Mouse (Mus musculus): ENCODE measurements at regions not wholly inside any gene's neighbourhood (a gene's known extent, or its start where the extent isn't known, plus 50 kb on each side); places are given as distances from the start of the nearest gene placed in this dataset.
"Not testable (repeated sequence)": the region's sequence is repeated elsewhere in the genome, so short reads cannot be mapped to it uniquely, and the experiment has no call there.

- DNase-seq: no peak
Observed at GRCm38 (mm10) chr1:47299311-47299710, 406.7 kb upstream of the Slc39a10 start.

GRCm38 (mm10) chr1:47285639-47286038 lies 393.0 kb upstream of the Slc39a10 start:
- no peak for DNase-seq

GRCm38 (mm10) chr1:47278321-47279020 lies 385.8 kb upstream of the Slc39a10 start:
- no peak for DNase-seq

- DNase-seq: peak; percentile 16 to 23
Observed at GRCm38 (mm10) chr1:47277839-47278238, 385.2 kb upstream of the Slc39a10 start.

DNA sequence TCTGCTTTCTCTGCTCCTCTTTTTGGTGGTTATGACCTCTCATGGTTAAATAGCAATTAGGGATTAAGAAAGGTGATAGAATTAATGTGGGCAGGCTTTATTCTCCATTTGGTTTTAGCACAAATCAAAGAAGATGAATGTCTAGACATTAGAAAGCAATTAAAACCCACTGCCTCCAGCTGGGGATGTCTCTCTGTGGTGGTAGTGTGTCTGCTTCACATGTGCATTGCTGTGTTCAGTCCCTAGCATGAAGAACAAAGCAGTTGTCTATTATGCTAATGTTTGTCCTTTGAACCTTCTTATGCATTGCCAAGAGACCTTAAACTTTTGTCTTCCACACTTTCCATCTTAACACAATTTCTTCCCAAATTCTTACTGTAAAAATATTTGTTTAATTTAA lies 379.5 kb upstream of the Slc39a10 start:
- DNase-seq: no peak

- DNase-seq: no peak
Observed at GRCm38 (mm10) chr1:47263611-47264010, 371.0 kb upstream of the Slc39a10 start.

DNA sequence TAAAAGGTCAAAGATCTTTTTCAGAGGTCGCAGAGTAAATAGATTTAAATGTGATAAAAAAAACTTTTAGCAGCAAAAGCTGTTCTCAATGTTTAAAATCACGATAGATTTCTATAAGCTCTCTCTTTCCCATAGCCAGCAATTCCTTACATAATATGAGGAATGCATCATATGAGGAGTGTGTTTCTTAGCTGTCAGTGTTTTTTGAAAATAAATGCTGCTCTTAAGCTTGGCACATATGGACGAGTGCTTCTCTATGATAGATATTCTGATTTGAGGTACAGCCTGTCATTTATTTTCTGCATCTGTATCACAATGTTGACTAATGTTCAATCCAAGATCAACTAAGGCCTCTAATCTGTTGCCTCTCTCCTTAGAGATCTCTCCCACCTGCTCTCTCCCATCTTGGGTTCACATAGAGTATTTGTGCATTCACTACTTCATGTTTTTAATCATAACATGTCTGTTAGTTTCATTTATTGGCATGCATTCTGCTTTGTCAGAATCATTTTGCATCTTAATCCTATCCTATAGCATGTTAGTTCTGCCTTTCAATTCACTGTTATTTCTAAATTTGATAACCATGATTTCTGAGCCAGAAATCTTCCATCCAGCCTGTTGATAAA lies 369.0 kb upstream of the Slc39a10 start:
- DNase-seq: no peak

GRCm38 (mm10) chr1:47250706-47251105 lies 358.1 kb upstream of the Slc39a10 start:
- DNase-seq: not testable (repeated sequence)

- no peak for DNase-seq
Observed at GRCm38 (mm10) chr1:47217088-47217487, 324.4 kb upstream of the Slc39a10 start.

DNA sequence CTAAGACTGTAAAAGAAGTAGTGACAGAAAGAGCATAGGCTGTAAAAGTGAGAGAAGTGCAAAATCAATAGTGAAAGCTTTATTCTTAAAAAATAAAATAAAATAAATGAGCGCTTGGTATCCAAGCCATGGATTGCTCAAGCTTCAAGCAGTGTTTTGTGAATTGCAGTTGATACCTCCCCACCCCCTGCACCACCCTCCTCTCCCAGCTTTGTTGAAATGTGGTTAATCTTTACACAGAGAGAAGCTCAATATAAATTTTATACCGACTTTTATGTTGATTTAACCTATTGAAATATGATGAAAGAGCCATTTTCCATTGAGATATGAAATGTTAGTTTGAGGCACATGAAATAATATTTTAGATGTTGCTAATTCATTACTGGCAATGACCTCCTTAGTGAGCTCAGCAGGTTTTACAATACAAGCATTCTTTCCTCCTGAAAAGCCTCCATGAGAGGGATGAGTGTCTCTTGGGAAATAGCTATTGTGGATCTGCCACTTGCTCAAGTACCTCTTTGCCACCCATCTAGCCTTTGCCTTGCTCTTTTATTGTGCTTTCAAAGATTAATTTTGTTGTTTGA lies 323.9 kb upstream of the Slc39a10 start:
- DNase-seq: no peak

DNA sequence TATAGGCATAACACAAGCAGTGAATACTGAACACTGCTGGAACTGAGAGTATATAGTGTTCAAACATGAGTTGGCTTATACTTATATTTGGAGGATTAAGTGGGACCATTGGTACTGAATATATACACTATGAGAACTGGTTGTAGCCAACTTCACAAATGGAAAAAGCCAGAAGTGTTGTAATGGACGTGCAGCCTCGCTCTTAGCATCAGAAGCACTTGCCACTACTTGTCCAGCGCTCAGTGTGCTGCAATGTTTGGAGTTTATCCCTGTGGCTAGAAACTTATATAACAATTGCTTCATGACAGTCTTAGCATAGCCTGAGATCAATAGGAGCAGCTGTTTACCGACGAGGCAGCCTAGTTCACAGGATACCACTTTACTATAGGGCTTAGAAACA lies 320.8 kb upstream of the Slc39a10 start:
- no peak for DNase-seq

GRCm38 (mm10) chr1:47193001-47193400 lies 300.3 kb upstream of the Slc39a10 start:
- DNase-seq: peak; percentile 44 to 47

DNA sequence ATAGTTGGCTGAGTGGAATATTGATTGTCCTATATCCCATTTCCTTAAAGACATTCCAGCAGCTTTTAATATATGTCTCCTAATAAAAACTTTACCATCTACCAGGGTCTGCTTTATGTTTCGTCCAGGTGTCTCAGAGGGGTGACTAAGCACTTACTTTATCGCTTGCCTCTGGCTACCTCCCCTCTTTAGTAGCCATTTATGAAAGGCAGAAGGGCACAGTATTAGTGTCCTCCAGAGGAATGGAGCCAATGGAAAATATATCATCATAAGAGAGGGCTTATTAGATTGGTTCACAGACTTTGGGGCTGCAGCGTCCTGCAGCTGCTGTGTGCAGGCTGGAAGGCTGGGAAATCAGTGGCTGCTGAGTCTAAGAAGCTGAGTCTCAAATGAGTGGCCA lies 271.8 kb upstream of the Slc39a10 start:
- DNase-seq: no peak

DNA sequence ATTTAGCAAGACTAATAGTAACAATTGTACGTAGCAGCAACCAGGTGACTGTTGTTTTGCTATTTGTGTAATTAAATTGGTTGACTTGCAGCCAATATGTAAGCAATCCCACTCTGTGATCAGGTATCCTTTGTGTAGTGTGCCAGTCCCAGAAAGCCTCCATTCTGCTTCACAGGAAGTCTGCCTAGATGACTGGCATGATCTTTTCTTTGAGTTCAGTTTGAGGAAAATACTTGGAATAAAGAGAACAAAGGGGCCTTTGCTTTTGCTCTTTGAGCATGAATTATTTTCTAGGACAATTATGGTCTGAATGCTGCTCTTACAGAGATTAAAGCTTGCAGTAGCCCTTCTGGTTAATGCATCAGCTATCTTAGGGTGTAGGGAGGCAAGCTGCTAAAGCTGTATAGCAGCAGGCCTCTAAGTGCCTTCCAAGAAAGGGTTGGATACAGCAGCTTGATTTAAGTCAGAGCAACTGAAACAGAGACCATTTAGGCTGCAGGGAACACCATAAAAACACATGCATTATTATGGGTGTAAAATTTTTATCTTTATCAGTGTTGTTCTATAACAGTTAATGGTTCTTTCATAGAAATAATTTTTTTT lies 271.3 kb upstream of the Slc39a10 start:
- DNase-seq: no peak

DNA sequence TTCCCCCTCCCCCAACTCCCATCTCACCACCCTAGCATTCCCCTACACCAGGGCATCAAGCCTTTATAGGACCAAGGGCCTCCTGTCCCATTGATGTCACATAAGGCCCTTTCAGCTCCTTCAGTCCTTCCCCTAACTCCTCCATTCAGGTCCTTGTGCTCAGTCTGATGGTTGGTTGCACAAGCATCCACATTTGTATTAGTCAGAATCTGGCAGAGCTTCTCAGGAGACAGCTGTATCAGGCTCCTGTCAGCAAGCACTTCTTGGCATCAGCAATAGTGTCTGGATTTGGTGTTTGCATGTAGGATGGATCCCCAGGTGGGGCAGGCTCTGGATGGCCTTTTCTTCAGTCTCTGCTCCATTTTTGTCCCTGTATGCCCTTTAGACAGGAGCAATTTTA lies 237.4 kb upstream of the Slc39a10 start:
- peak in 1 of 2 experiments; percentile 8 for DNase-seq

DNA sequence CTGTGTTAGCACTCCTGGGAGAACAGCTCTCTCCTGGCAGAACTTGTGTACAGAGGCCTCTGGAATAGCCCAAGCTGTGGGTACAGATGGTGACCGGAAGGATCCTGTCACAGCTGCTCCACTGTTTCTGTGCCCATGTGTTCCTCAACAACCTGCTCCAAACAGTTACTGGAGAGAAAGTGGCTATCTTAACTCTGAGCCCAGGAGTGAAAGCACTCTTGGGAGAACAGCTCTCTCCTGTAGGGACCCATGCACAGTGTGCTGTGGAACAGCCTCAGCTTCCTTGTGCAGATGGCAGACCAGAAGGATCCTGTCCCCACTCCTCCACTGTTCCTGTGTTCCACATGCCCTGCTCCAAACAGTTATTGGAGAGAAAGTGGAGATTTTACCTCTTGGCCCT lies 227.0 kb upstream of the Slc39a10 start:
- peak; percentile 41 to 60 for DNase-seq

GRCm38 (mm10) chr1:47116681-47117080 lies 224.0 kb upstream of the Slc39a10 start:
- DNase-seq: not testable (repeated sequence)

- DNase-seq: no peak
Observed at GRCm38 (mm10) chr1:47112494-47112893, 219.8 kb upstream of the Slc39a10 start.

- DNase-seq: no peak
Observed at GRCm38 (mm10) chr1:47104055-47104454, 211.4 kb upstream of the Slc39a10 start.

DNA sequence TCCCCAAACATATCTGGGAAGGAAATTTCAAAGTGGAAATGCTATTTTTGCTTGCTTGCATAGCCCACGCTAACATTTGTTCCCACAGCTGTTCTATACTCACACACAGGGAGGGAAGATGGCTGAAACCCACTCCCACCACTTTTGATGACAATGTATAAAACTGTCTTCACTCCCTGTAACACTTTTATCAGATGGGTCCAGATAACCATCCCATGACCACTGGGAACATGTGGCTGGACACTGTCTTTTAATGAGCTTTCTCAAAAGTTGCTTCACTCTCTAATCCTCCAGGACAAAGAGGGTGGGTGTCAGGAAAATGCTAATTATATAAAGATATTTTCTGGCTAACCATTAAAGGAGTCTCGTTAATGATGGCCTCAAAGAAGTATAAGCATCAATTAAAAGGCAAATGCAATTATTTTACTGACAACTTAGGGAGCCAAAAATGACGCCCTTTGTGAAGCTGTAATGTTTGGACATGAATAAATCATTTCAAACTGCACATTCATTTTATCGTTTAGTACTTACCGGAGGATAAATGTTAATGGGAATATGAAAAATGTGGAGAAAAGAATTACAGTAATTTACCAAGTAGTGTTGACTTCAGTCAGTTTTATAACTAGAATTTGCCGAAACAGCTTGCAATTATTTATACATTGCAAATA lies 210.8 kb upstream of the Slc39a10 start:
- DNase-seq: no peak

- DNase-seq: no peak
Observed at GRCm38 (mm10) chr1:47097084-47097996, 204.7 kb upstream of the Slc39a10 start.

DNA sequence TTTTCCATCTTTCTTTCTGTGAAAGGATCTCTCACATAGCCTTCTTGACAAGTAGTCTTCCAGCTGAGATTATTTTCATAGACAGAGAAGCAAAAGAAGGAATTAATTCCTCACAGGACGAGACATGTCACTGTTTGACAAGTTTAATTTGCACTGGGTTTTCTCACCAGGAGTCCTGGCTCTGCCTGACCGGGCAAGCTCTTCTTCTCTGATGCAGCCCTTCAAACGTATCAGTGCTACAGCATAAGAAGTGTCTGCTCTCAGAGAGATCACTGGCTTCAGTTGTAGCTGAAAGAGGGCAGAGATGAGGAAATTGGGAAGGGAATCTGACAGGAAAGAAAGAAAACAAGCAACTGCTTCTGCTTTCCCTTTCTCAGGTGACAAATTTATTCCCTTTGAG lies 201.8 kb upstream of the Slc39a10 start:
- no peak for DNase-seq
